ENCODE assay signal across 22 mouse cellular contexts in the genomic region with DNA sequence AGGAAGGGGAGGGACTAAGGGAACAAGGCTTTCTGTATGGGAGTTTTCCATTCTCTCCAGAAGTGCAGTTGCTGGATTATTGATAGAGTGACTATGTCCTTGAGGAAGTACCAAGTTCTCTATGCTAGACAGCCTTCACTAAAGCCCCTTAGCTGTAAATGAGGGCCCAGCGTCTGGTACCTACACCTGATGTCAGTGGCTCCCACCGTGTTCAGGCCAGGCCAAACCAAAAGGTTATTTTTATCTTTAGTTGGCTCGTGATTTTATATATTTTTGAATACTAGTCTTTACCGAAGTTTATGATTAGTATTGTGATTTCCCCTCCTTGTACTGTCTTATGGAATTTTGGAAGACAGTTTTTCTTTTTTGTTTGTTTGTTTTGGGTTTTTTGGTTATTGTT. TPM values are rescaled to one million over a fixed set of nuclear protein-coding genes. Genes with fewer than 3 reads are reported as not detected.
DNase-seq lines count a peak whose midpoint lies in the region; ATAC-seq and TF ChIP-seq lines count a peak whose summit lies in the region.
"Had no signal": no experiment of that assay in that cellular context is flagged by ENCODE, and none has a peak within 500 bp of the region (broad histone marks: within the 10 kb centered on the region; RNA-seq: fewer than 3 reads in every experiment).

No protein-coding gene starts in this region.

- TF ChIP-seq EP300 in MEL (IDR thresholded peaks at IDR 0.05; ENCODE audit: low read depth in 1 of 2, low read length in 2 of 2) = no peak

- no peak for DNase-seq in liver, embryonic 11.5 days (ENCODE audit: low spot score)
- DNase-seq in liver = no peak
- no peak for DNase-seq in MEL (ENCODE audit: low read depth, low spot score)
- no peak for DNase-seq in urinary bladder, adult 2 months (ENCODE audit: low spot score)
- DNase-seq: adrenal gland, adult 2 months; adrenal gland, adult 8-10 months; adrenal gland, postnatal 10 days; adrenal gland, postnatal 14 days; adrenal gland, postnatal 25 days; adrenal gland, postnatal 36 days; B cell, adult 2 months; cerebellum, adult 11 months; cerebellum, adult 11-12 months; cerebellum, adult 18-20 months; cerebellum, adult 2 months had no signal

- H3K4me1 ChIP-seq in liver, embryonic 15.5 days (replicated peaks) = peaks cover 32% of the 10 kb centered on the region
- H3K4me1 ChIP-seq in liver, embryonic 11.5 days (replicated peaks; ENCODE audit: control insufficient read depth, insufficient read depth, low read length) = no peaks in the 10 kb centered on the region; the same call in 1 of the 2 replicates
- H3K4me1 ChIP-seq in liver, embryonic 16.5 days (ENCODE audit: control insufficient read depth, low read depth, low read length) = peaks cover 15% of the 10 kb centered on the region
- no peaks in the 10 kb centered on the region; a peak in 1 of 4 replicates for H3K4me1 ChIP-seq in MEL (ENCODE audit: control insufficient read depth in 1 of 2, insufficient read depth in 2 of 2, low read length in 2 of 2)

- H3K27ac ChIP-seq in liver, embryonic 15.5 days (replicated peaks) = peak overlapping the region; percentile 38; the same call in 1 of the 2 replicates
- no peak overlapping the region for H3K27ac ChIP-seq in liver, embryonic 11.5 days (ENCODE audit: low read depth, low read length)
- peak overlapping the region; percentile 43; the same call in 1 of the 2 replicates for H3K27ac ChIP-seq in liver, embryonic 16.5 days (ENCODE audit: low read length)
- H3K27ac ChIP-seq in MEL (ENCODE audit: control insufficient read depth, low read depth, low read length) = no peak overlapping the region

- no peak overlapping the region for H3K4me3 ChIP-seq in liver, embryonic 15.5 days (replicated peaks)
- no peak overlapping the region for H3K4me3 ChIP-seq in liver, embryonic 11.5 days (ENCODE audit: low read depth, low read length)
- no peak overlapping the region for H3K4me3 ChIP-seq in liver, embryonic 16.5 days (ENCODE audit: low read depth, low read length)
- no peak overlapping the region for H3K4me3 ChIP-seq in MEL (ENCODE audit: control insufficient read depth in 1 of 2, insufficient read depth in 1 of 2, low read depth in 2 of 2, low read length in 2 of 2)

- H3K9ac ChIP-seq in liver, embryonic 15.5 days = no peak overlapping the region
- H3K9ac ChIP-seq in liver, embryonic 11.5 days (ENCODE audit: low read depth, low read length) = no peak overlapping the region
- H3K9ac ChIP-seq in liver, embryonic 16.5 days (ENCODE audit: low read depth, low read length) = no peak overlapping the region
- no peak overlapping the region for H3K9ac ChIP-seq in MEL (ENCODE audit: control insufficient read depth, low read depth, low read length, poor library complexity, severe bottlenecking)

- ATAC-seq in liver, embryonic 15.5 days (ENCODE audit: insufficient read depth) = no peak
- no peak for ATAC-seq in liver, embryonic 11.5 days (replicated peaks; ENCODE audit: low FRiP score)
- no peak for ATAC-seq in liver, embryonic 16.5 days (ENCODE audit: low read depth)
- ATAC-seq: activated CD4-positive, CD25-positive, alpha-beta regulatory T cell, adult 4 months; CD4-positive, CD25-positive, alpha-beta regulatory T cell, adult 4 months; Patski had no signal

- no peak for TF ChIP-seq CTCF in MEL (IDR thresholded peaks at IDR 0.05 in 2 of 3, conservative IDR thresholded peaks at IDR 0.05 in 1 of 3; ENCODE audit: control insufficient read depth in 1 of 3, insufficient read depth in 1 of 3, low read depth in 2 of 3, low read length in 3 of 3, poor library complexity in 1 of 3, severe bottlenecking in 1 of 3)

- TF ChIP-seq POLR2A in MEL (IDR thresholded peaks at IDR 0.05; ENCODE audit: control insufficient read depth in 1 of 2, insufficient read depth in 1 of 2, low read depth in 1 of 2, low read length in 2 of 2, poor library complexity in 1 of 2) = 0 out of 4 replicates have a peak, but pooled peaks of 1 of the 2 experiments have one; percentile 9

- no peaks in the 10 kb centered on the region for H3K27me3 ChIP-seq in liver, embryonic 15.5 days
- no peaks in the 10 kb centered on the region for H3K27me3 ChIP-seq in liver, embryonic 11.5 days (replicated peaks; ENCODE audit: control insufficient read depth, insufficient read depth, low read length)
- no peaks in the 10 kb centered on the region for H3K27me3 ChIP-seq in liver, embryonic 16.5 days (ENCODE audit: control insufficient read depth, insufficient read depth, low read depth, low read length)
- no peaks in the 10 kb centered on the region for H3K27me3 ChIP-seq in MEL (ENCODE audit: control insufficient read depth in 1 of 2, insufficient read depth in 2 of 2, low read length in 2 of 2)
- H3K27me3 ChIP-seq: CH12.LX, Patski had no signal

- peaks cover 49% of the 10 kb centered on the region for H3K36me3 ChIP-seq in liver, embryonic 15.5 days (replicated peaks)
- peaks cover 11% of the 10 kb centered on the region for H3K36me3 ChIP-seq in liver, embryonic 11.5 days (ENCODE audit: control insufficient read depth, insufficient read depth, low read length)
- H3K36me3 ChIP-seq in liver, embryonic 16.5 days (ENCODE audit: control insufficient read depth, insufficient read depth) = peaks cover 12% of the 10 kb centered on the region
- peaks cover 8 to 52% of the 10 kb centered on the region in 2 experiments for H3K36me3 ChIP-seq in MEL (ENCODE audit: control insufficient read depth in 1 of 2, insufficient read depth in 2 of 2, low read length in 2 of 2)

- H3K9me3 ChIP-seq in liver, embryonic 15.5 days (replicated peaks) = no peaks in the 10 kb centered on the region
- no peaks in the 10 kb centered on the region for H3K9me3 ChIP-seq in liver, embryonic 11.5 days (ENCODE audit: control insufficient read depth, low read length)
- no peaks in the 10 kb centered on the region for H3K9me3 ChIP-seq in liver, embryonic 16.5 days (replicated peaks; ENCODE audit: control insufficient read depth, low read length)
- H3K9me3 ChIP-seq in MEL (replicated peaks; ENCODE audit: insufficient read depth, low read length) = no peaks in the 10 kb centered on the region
- H3K9me3 ChIP-seq: G1E had no signal

- no peaks in the 10 kb centered on the region for H3K79me2 ChIP-seq in MEL (ENCODE audit: control insufficient read depth, insufficient read depth, low read length, poor library complexity)

- no peak overlapping the region for H3K4me2 ChIP-seq in liver, embryonic 15.5 days
- no peak overlapping the region for H3K4me2 ChIP-seq in liver, embryonic 11.5 days
- no peak overlapping the region for H3K4me2 ChIP-seq in liver, embryonic 16.5 days (ENCODE audit: low read depth, low read length)

- no peak for TF ChIP-seq RAD21 in MEL (IDR thresholded peaks at IDR 0.05; ENCODE audit: low read depth, low read length)

- 69% methylated on average over 4 of the region's 4 CpGs for WGBS in liver, embryonic 15.5 days (ENCODE audit: insufficient replicate concordance)
- WGBS in liver, embryonic 11.5 days = 84% methylated on average over 4 of the region's 4 CpGs
- 72% methylated on average over 4 of the region's 4 CpGs for WGBS in liver, embryonic 16.5 days (ENCODE audit: insufficient replicate concordance)

TF ChIP-seq in MEL, 35 proteins besides CTCF, POLR2A, EP300 and RAD21:
- TF ChIP-seq CHD1 (IDR thresholded peaks at IDR 0.05; ENCODE audit: low read depth, low read length) (0 out of 2 replicates have a peak, but pooled peaks have one; percentile 57), POLR2AphosphoS5 (IDR thresholded peaks at IDR 0.05; ENCODE audit: borderline replicate concordance, low read depth, low read length) (no peak), TAL1 (IDR thresholded peaks at IDR 0.05; ENCODE audit: low read length) (no peak), GATA1 (IDR thresholded peaks at IDR 0.05; ENCODE audit: low read depth, low read length) (no peak), POLR2AphosphoS2 (IDR thresholded peaks at IDR 0.05; ENCODE audit: low read length) (peak; percentile 59), MAZ (IDR thresholded peaks at IDR 0.05; ENCODE audit: low read depth, low read length) (no peak), CHD2 (IDR thresholded peaks at IDR 0.05; ENCODE audit: low read length) (no peak; the same call in 1 of the 2 replicates), TBP (IDR thresholded peaks at IDR 0.05; ENCODE audit: low read depth, low read length) (no peak), ZMIZ1 (IDR thresholded peaks at IDR 0.05; ENCODE audit: low read depth, low read length) (peak; percentile 61; the same call in 1 of the 2 replicates), UBTF (IDR thresholded peaks at IDR 0.05; ENCODE audit: borderline replicate concordance, insufficient read depth, low read depth, low read length) (no peak)

RNA-seq across cellular contexts. Expression of gene Ermp1, which starts 40.7 kb away (rescaled TPM):
- 10.6 and 11.0 TPM in 2 replicates for polyA plus RNA-seq in liver, embryonic 15.5 days (2015; fragmentation: Nextera tagmentation; extraction: Ambion mirVana)
- polyA plus RNA-seq in liver, embryonic 11.5 days (2014; fragmentation: Nextera tagmentation; extraction: Ambion mirVana) = 15.9 and 18.6 TPM in 2 replicates
- 9.4 and 10.0 TPM in 2 replicates for polyA plus RNA-seq in liver, embryonic 16.5 days (2015; fragmentation: Nextera tagmentation; extraction: Ambion mirVana)
- total RNA-seq in MEL (2012; rRNA removed) = 62.3 and 68.4 TPM in 2 replicates
- 100 to 1,000 TPM in 1 of 2 experiments, 10 to 100 TPM in 1; 82.0 to 167 TPM for polyA plus RNA-seq in MEL (2012; ENCODE audit: insufficient read depth in 1 of 2, insufficient read length in 2 of 2, low read depth in 1 of 2, low replicate concordance in 2 of 2, missing spikeins in 1 of 2)
- 175 and 192 TPM in 2 replicates for polyA plus RNA-seq in urinary bladder, adult 2 months (2012; rRNA removed)

Comparison
In these comparisons a context has a peak if more than half of its experiments do, and no peak if none do; other contexts are left out.
1. H3K27ac ChIP-seq: peak in liver, embryonic 15.5 days (single experiment) and liver, embryonic 16.5 days (single experiment); none in liver, embryonic 11.5 days (single experiment) and MEL (single experiment).